7 mouse cellular contexts compared by ENCODE assay signal in genomic region chr2:180173163-180173562, GRCm38 (mm10). TPM values are rescaled to one million over a fixed set of nuclear protein-coding genes. Genes with fewer than 3 reads are reported as not detected.
DNase-seq lines count a peak whose midpoint lies in the region; ATAC-seq and TF ChIP-seq lines count a peak whose summit lies in the region.

No protein-coding gene starts in this region.

- H3K4me3 ChIP-seq in embryonic facial prominence, embryonic 10.5 days: peak overlapping the region; percentile 92
- H3K4me3 ChIP-seq in intestine, postnatal 0 days (ENCODE audit: low read depth, low read length): peak overlapping the region; percentile 98; the same call in 1 of the 2 replicates
- peak overlapping the region; percentile 96 for H3K4me3 ChIP-seq in neural tube, embryonic 13.5 days

- ATAC-seq in intestine, postnatal 0 days: no peak
- ATAC-seq in neural tube, embryonic 13.5 days (ENCODE audit: low read depth): no peak

- H3K27me3 ChIP-seq in embryonic facial prominence, embryonic 10.5 days (replicated peaks; ENCODE audit: low read depth, poor library complexity, severe bottlenecking): no peaks in the 10 kb centered on the region
- H3K27me3 ChIP-seq in intestine, postnatal 0 days (replicated peaks; ENCODE audit: control insufficient read depth, insufficient read depth, low read length): no peaks in the 10 kb centered on the region
- no peaks in the 10 kb centered on the region for H3K27me3 ChIP-seq in neural tube, embryonic 13.5 days

- no peak overlapping the region for H3K27ac ChIP-seq in embryonic facial prominence, embryonic 10.5 days (replicated peaks)
- H3K27ac ChIP-seq in intestine, postnatal 0 days (ENCODE audit: low read depth, low read length): 0 out of 2 replicates have a peak overlapping the region, but pooled peaks have one; percentile 15
- no peak overlapping the region for H3K27ac ChIP-seq in neural tube, embryonic 13.5 days (replicated peaks)

- H3K9ac ChIP-seq in intestine, postnatal 0 days (ENCODE audit: low read depth, low read length): peak overlapping the region; percentile 97; the same call in 1 of the 2 replicates
- peak overlapping the region; percentile 95; the same call in 1 of the 2 replicates for H3K9ac ChIP-seq in neural tube, embryonic 13.5 days

- peak; percentile 73 for TF ChIP-seq CTCF in intestine, postnatal 0 days (IDR thresholded peaks at IDR 0.05; ENCODE audit: low read depth)

- no peaks in the 10 kb centered on the region for H3K9me3 ChIP-seq in embryonic facial prominence, embryonic 10.5 days
- H3K9me3 ChIP-seq in intestine, postnatal 0 days (ENCODE audit: control insufficient read depth): no peaks in the 10 kb centered on the region
- no peaks in the 10 kb centered on the region for H3K9me3 ChIP-seq in neural tube, embryonic 13.5 days

- WGBS in embryonic facial prominence, embryonic 10.5 days: 84% methylated on average over 4 of the region's 4 CpGs
- 53% methylated on average over 4 of the region's 4 CpGs for WGBS in intestine, postnatal 0 days
- 89% methylated on average over 4 of the region's 4 CpGs for WGBS in neural tube, embryonic 13.5 days

- peak overlapping the region; percentile 88 for H3K4me2 ChIP-seq in intestine, postnatal 0 days (replicated peaks; ENCODE audit: low read depth)
- H3K4me2 ChIP-seq in neural tube, embryonic 13.5 days: peak overlapping the region; percentile 100

- peaks cover 56% of the 10 kb centered on the region for H3K36me3 ChIP-seq in embryonic facial prominence, embryonic 10.5 days (replicated peaks)
- H3K36me3 ChIP-seq in intestine, postnatal 0 days (ENCODE audit: control insufficient read depth, insufficient read depth): peaks cover 48% of the 10 kb centered on the region
- peaks cover 52% of the 10 kb centered on the region for H3K36me3 ChIP-seq in neural tube, embryonic 13.5 days

- peaks cover 25% of the 10 kb centered on the region for H3K4me1 ChIP-seq in embryonic facial prominence, embryonic 10.5 days
- no peaks in the 10 kb centered on the region for H3K4me1 ChIP-seq in intestine, postnatal 0 days (replicated peaks; ENCODE audit: control insufficient read depth, insufficient read depth, low read length)
- peaks cover 26% of the 10 kb centered on the region for H3K4me1 ChIP-seq in neural tube, embryonic 13.5 days (replicated peaks)

- peak; percentile 36 for DNase-seq in lung, postnatal 10 days
- no peak for DNase-seq in lung, adult 18-20 months
- DNase-seq in embryonic facial prominence, embryonic 10.5 days (ENCODE audit: low spot score): no peak
- no peak for DNase-seq in right cerebral cortex, adult 18-20 months
- no peak for DNase-seq in layer of hippocampus, adult 9-11 months

RNA-seq across cellular contexts. Expression of gene Adrm1, which starts 1.9 kb away (rescaled TPM):
- 264 and 272 TPM in 2 replicates for polyA plus RNA-seq in embryonic facial prominence, embryonic 10.5 days (2016; fragmentation: Nextera tagmentation; extraction: Ambion mirVana)
- polyA plus RNA-seq in intestine, postnatal 0 days (2015; fragmentation: Nextera tagmentation; extraction: Ambion mirVana): 132 and 142 TPM in 2 replicates
- polyA plus RNA-seq in neural tube, embryonic 13.5 days (2015; fragmentation: Nextera tagmentation; extraction: Ambion mirVana): 190 and 208 TPM in 2 replicates

RNA-seq across cellular contexts. Expression of gene Lama5, which starts 52.5 kb away (rescaled TPM):
- polyA plus RNA-seq in embryonic facial prominence, embryonic 10.5 days (2016; fragmentation: Nextera tagmentation; extraction: Ambion mirVana): 19.6 and 25.3 TPM in 2 replicates
- polyA plus RNA-seq in intestine, postnatal 0 days (2015; fragmentation: Nextera tagmentation; extraction: Ambion mirVana): 19.8 and 23.5 TPM in 2 replicates
- polyA plus RNA-seq in neural tube, embryonic 13.5 days (2015; fragmentation: Nextera tagmentation; extraction: Ambion mirVana): 2.0 and 2.4 TPM in 2 replicates

RNA-seq across cellular contexts. Expression of gene Osbpl2, which starts 54.1 kb away (rescaled TPM):
- polyA plus RNA-seq in embryonic facial prominence, embryonic 10.5 days (2016; fragmentation: Nextera tagmentation; extraction: Ambion mirVana): 23.6 and 24.9 TPM in 2 replicates
- 22.9 and 26.4 TPM in 2 replicates for polyA plus RNA-seq in intestine, postnatal 0 days (2015; fragmentation: Nextera tagmentation; extraction: Ambion mirVana)
- polyA plus RNA-seq in neural tube, embryonic 13.5 days (2015; fragmentation: Nextera tagmentation; extraction: Ambion mirVana): 61.2 and 64.5 TPM in 2 replicates
